Mouse (Mus musculus) midbrain, embryonic 11.5 days (tissue): ENCODE results near the gene Nps. TPM values are rescaled to one million over a fixed set of nuclear protein-coding genes. Genes with fewer than 3 reads are reported as not detected.

Experiments used
- ATAC-seq: fragments of 200-750 bp; cut with Nextera tagmentation; 2 replicates; pipeline ENCODE4 v1.8.0; 2017; ENCODE audit warnings: moderate TSS enrichment, moderate library complexity; ENCODE audit not compliant: low FRiP score
- DNase-seq: peaks from one replicate; pipeline ENCODE4 v3.0.0; 2015; ENCODE audit warnings: low spot score; ENCODE audit errors: missing footprints
- H3K27ac ChIP-seq: fragments of 300-500 bp; sonication (generic); 2 replicates; pipeline ENCODE4 v1.5.1; 2014; ENCODE audit warnings: low read depth, low read length
- H3K27me3 ChIP-seq: fragments of 300-500 bp; sonication (generic); 2 replicates; pipeline ENCODE4 v1.6.1; 2014; ENCODE audit warnings: mild to moderate bottlenecking, low read length, moderate library complexity, mixed read lengths; ENCODE audit not compliant: control insufficient read depth, insufficient read depth
- H3K36me3 ChIP-seq: fragments of 300-500 bp; sonication (generic); 2 replicates; pipeline ENCODE4 v1.6.1; 2014; ENCODE audit warnings: mild to moderate bottlenecking, low read length, moderate library complexity, mixed read lengths; ENCODE audit not compliant: control insufficient read depth, insufficient read depth
- H3K4me1 ChIP-seq: fragments of 300-500 bp; sonication (generic); 2 replicates; pipeline ENCODE4 v1.6.1; 2014; ENCODE audit warnings: low read length; ENCODE audit not compliant: control insufficient read depth, insufficient read depth
- H3K4me2 ChIP-seq: fragments of 300-500 bp; sonication (generic); 2 replicates; pipeline ENCODE4 v1.6.1; 2014; ENCODE audit warnings: mild to moderate bottlenecking, moderate library complexity
- H3K4me3 ChIP-seq: fragments of 300-500 bp; sonication (generic); 2 replicates; pipeline ENCODE4 v1.5.1; 2014; ENCODE audit warnings: low read depth, low read length
- H3K9ac ChIP-seq: fragments of 300-500 bp; sonication (generic); 2 replicates; pipeline ENCODE4 v1.6.1; 2014; ENCODE audit warnings: low read length
- H3K9me3 ChIP-seq: fragments of 300-500 bp; sonication (generic); 2 replicates; pipeline ENCODE4 v1.6.1; 2016; ENCODE audit warnings: low read length; ENCODE audit not compliant: control insufficient read depth
- WGBS: fragments of 180-500 bp; shearing (Covaris S2); extraction: QIAGEN DNeasy Blood & Tissue Kit; methylation state at CpG from one replicate; pipeline ENCODE4 v1.1.7; 2014; 5-methylcytosine and 5-hydroxymethylcytosine counted together
- polyA plus RNA-seq: library from polyadenylated mRNA; unstranded; fragments of >200 nt; fragmentation: Nextera tagmentation; extraction: Ambion mirVana; gene quantifications from 2 replicates; pipeline ENCODE4 v1.2.1, GENCODE M21; 2014

Gene Nps
- polyA plus RNA-seq, 1 experiment from 2014 or later, result not detected

GRCm38 (mm10) chr7:135240006-135240405 is 18.5 kb upstream of the Nps start:
- Histone ChIP-seq H3K4me2 (no peak overlapping the region), H3K9me3 (no peaks in the 10 kb centered on the region), H3K36me3 (no peaks in the 10 kb centered on the region), H3K9ac (no peak overlapping the region), H3K27me3 (no peaks in the 10 kb centered on the region), H3K27ac (no peak overlapping the region), H3K4me1 (no peaks in the 10 kb centered on the region), H3K4me3 (no peak overlapping the region)
- ATAC-seq (no peak), DNase-seq (no peak)
- WGBS, result 84% methylated on average over 6 of the region's 6 CpGs

GRCm38 (mm10) chr7:135240636-135241035 is 17.9 kb upstream of the Nps start:
- Histone ChIP-seq H3K4me3 (no peak overlapping the region), H3K4me2 (no peak overlapping the region), H3K27me3 (no peaks in the 10 kb centered on the region), H3K4me1 (no peaks in the 10 kb centered on the region), H3K27ac (no peak overlapping the region), H3K9me3 (no peaks in the 10 kb centered on the region), H3K9ac (no peak overlapping the region), H3K36me3 (no peaks in the 10 kb centered on the region)
- ATAC-seq (no peak), DNase-seq (no peak)
- 84% methylated on average over 2 of the region's 2 CpGs for WGBS

GRCm38 (mm10) chr7:135244171-135244880 is 14.2 kb upstream of the Nps start:
- no peaks in the 10 kb centered on the region for H3K36me3 ChIP-seq
- no peak overlapping the region for H3K4me2 ChIP-seq
- H3K27ac ChIP-seq, result no peak overlapping the region
- ATAC-seq, result no peak
- no peaks in the 10 kb centered on the region for H3K9me3 ChIP-seq
- H3K4me1 ChIP-seq, result no peaks in the 10 kb centered on the region
- 78% methylated on average over 9 of the region's 9 CpGs for WGBS
- no peak overlapping the region for H3K4me3 ChIP-seq
- DNase-seq, result no peak
- no peaks in the 10 kb centered on the region for H3K27me3 ChIP-seq
- H3K9ac ChIP-seq, result no peak overlapping the region

GRCm38 (mm10) chr7:135246386-135246785 is 12.1 kb upstream of the Nps start:
- Histone ChIP-seq H3K4me1 (no peaks in the 10 kb centered on the region), H3K9ac (no peak overlapping the region), H3K36me3 (no peaks in the 10 kb centered on the region), H3K9me3 (no peaks in the 10 kb centered on the region), H3K27me3 (no peaks in the 10 kb centered on the region), H3K4me2 (no peak overlapping the region), H3K27ac (no peak overlapping the region), H3K4me3 (no peak overlapping the region)
- 87% methylated on average over 5 of the region's 5 CpGs for WGBS
- ATAC-seq (no peak), DNase-seq (no peak)

- no peak overlapping the region for H3K4me3 ChIP-seq
- ATAC-seq (no peak), DNase-seq (no peak)
- no peak overlapping the region for H3K4me2 ChIP-seq
- no peaks in the 10 kb centered on the region for H3K27me3 ChIP-seq
- H3K4me1 ChIP-seq, result no peaks in the 10 kb centered on the region
- no peaks in the 10 kb centered on the region for H3K36me3 ChIP-seq
- no peak overlapping the region for H3K9ac ChIP-seq
- 94% methylated on average over 2 of the region's 2 CpGs for WGBS
- peaks cover 3% of the 10 kb centered on the region; the same call in 1 of the 2 replicates for H3K9me3 ChIP-seq
- no peak overlapping the region for H3K27ac ChIP-seq
Observed at GRCm38 (mm10) chr7:135253249-135253648, 5.3 kb upstream of the Nps start.

- H3K27ac ChIP-seq, result no peak overlapping the region
- no peaks in the 10 kb centered on the region for H3K4me1 ChIP-seq
- no peak overlapping the region for H3K4me3 ChIP-seq
- no peaks in the 10 kb centered on the region for H3K27me3 ChIP-seq
- no peak for DNase-seq
- H3K36me3 ChIP-seq, result no peaks in the 10 kb centered on the region
- H3K9me3 ChIP-seq, result peaks cover 3% of the 10 kb centered on the region; the same call in 1 of the 2 replicates
- no peak for ATAC-seq
- 88% methylated on average over 2 of the region's 2 CpGs for WGBS
- H3K4me2 ChIP-seq, result no peak overlapping the region
- H3K9ac ChIP-seq, result no peak overlapping the region
Observed at GRCm38 (mm10) chr7:135254423-135254822, 4.1 kb upstream of the Nps start.

- no peak for DNase-seq
- Histone ChIP-seq H3K27me3 (no peaks in the 10 kb centered on the region), H3K4me2 (no peak overlapping the region), H3K9me3 (no peaks in the 10 kb centered on the region), H3K4me3 (no peak overlapping the region), H3K9ac (no peak overlapping the region), H3K27ac (no peak overlapping the region), H3K36me3 (no peaks in the 10 kb centered on the region), H3K4me1 (no peaks in the 10 kb centered on the region)
- no peak for ATAC-seq
- 81% methylated on average over 5 of the region's 5 CpGs for WGBS
Observed at GRCm38 (mm10) chr7:135271011-135271410, 12.5 kb downstream of the Nps start.

- Histone ChIP-seq H3K4me2 (no peak overlapping the region), H3K27ac (no peak overlapping the region), H3K36me3 (no peaks in the 10 kb centered on the region), H3K9me3 (no peaks in the 10 kb centered on the region), H3K9ac (no peak overlapping the region), H3K27me3 (no peaks in the 10 kb centered on the region), H3K4me3 (no peak overlapping the region), H3K4me1 (no peaks in the 10 kb centered on the region)
- 88% methylated on average over 3 of the region's 3 CpGs for WGBS
- DNase-seq (no peak), ATAC-seq (no peak)
Observed at GRCm38 (mm10) chr7:135283212-135283611, 24.7 kb downstream of the Nps start.

- 83% methylated on average over 3 of the region's 3 CpGs for WGBS
- H3K36me3 ChIP-seq, result no peaks in the 10 kb centered on the region
- H3K27ac ChIP-seq, result no peak overlapping the region
- H3K9ac ChIP-seq, result no peak overlapping the region
- no peaks in the 10 kb centered on the region for H3K9me3 ChIP-seq
- H3K27me3 ChIP-seq, result no peaks in the 10 kb centered on the region
- H3K4me3 ChIP-seq, result no peak overlapping the region
- no peaks in the 10 kb centered on the region for H3K4me1 ChIP-seq
- no peak overlapping the region for H3K4me2 ChIP-seq
- no peak for DNase-seq
- ATAC-seq, result no peak
Observed at GRCm38 (mm10) chr7:135289976-135290375, 31.5 kb downstream of the Nps start.
